Mouse (Mus musculus) testis, adult 2 months (tissue): Measurements from ENCODE around the gene Hpse2.

Source experiments
- CTCF ChIP-seq: fragments of 200-500 bp; IDR thresholded peaks from 2 replicates; pipeline ENCODE4 v1.5.1; 2012; ENCODE audit warnings: low read depth, mild to moderate bottlenecking, inconsistent platforms, low read length, moderate library complexity; ENCODE audit not compliant: control insufficient read depth, insufficient read depth, insufficient replicate concordance
- POLR2A ChIP-seq: fragments of 200-500 bp; IDR thresholded peaks from 2 replicates; pipeline ENCODE4 v1.6.1; 2012; ENCODE audit warnings: low read depth, mild to moderate bottlenecking, inconsistent platforms, low read length, moderate library complexity; ENCODE audit not compliant: control insufficient read depth

- TF ChIP-seq CTCF: no peak
- no peak for TF ChIP-seq POLR2A
Measured at GRCm38 (mm10) chr19:42810140-42810539, 578.0 kb downstream of the Hpse2 start.
